Mouse (Mus musculus) forebrain, embryonic 11.5 days (tissue): Measurements from ENCODE around the gene Taz. TPM values are rescaled to one million over a fixed set of nuclear protein-coding genes. Genes with fewer than 3 reads are reported as not detected.

ENCODE experiments used
- ATAC-seq: fragments of 200-750 bp; cut with Nextera tagmentation; replicated peaks from 2 replicates; pipeline ENCODE4 v1.8.0; 2017; ENCODE audit warnings: moderate TSS enrichment; ENCODE audit not compliant: low FRiP score
- DNase-seq: peaks from one replicate; pipeline ENCODE4 v3.0.0-alpha.2; 2017; ENCODE audit warnings: low spot score
- H3K27ac ChIP-seq: fragments of 300-500 bp; sonication (generic); 2 replicates; pipeline ENCODE4 v1.5.1; 2014; ENCODE audit warnings: low read depth, low read length
- H3K27me3 ChIP-seq: fragments of 300-500 bp; sonication (generic); 2 replicates; pipeline ENCODE4 v1.6.1; 2014; ENCODE audit warnings: mild to moderate bottlenecking, low read length, mixed read lengths; ENCODE audit not compliant: control insufficient read depth, insufficient read depth
- H3K36me3 ChIP-seq: fragments of 300-500 bp; sonication (generic); 2 replicates; pipeline ENCODE4 v1.6.1; 2014; ENCODE audit warnings: mild to moderate bottlenecking, low read length, moderate library complexity, mixed read lengths; ENCODE audit not compliant: control insufficient read depth, insufficient read depth
- H3K4me1 ChIP-seq: fragments of 300-500 bp; sonication (generic); replicated peaks from 2 replicates; pipeline ENCODE4 v1.6.1; 2014; ENCODE audit warnings: low read length, mixed read lengths; ENCODE audit not compliant: control insufficient read depth, insufficient read depth
- H3K4me2 ChIP-seq: fragments of 300-500 bp; sonication (generic); 2 replicates; pipeline ENCODE4 v1.6.1; 2014; ENCODE audit warnings: low read depth, mild to moderate bottlenecking, low read length, moderate library complexity, mixed read lengths; ENCODE audit not compliant: severe bottlenecking
- H3K4me3 ChIP-seq: fragments of 300-500 bp; sonication (generic); 2 replicates; pipeline ENCODE4 v1.5.1; 2014; ENCODE audit warnings: low read depth, low read length
- H3K9ac ChIP-seq: fragments of 300-500 bp; sonication (generic); 2 replicates; pipeline ENCODE4 v1.6.1; 2014; ENCODE audit warnings: low read length
- H3K9me3 ChIP-seq: fragments of 300-500 bp; sonication (generic); 2 replicates; pipeline ENCODE4 v1.6.1; 2016; ENCODE audit warnings: low read length, mixed read lengths; ENCODE audit not compliant: control insufficient read depth
- WGBS: fragments of 180-500 bp; shearing (Covaris S2); extraction: QIAGEN DNeasy Blood & Tissue Kit; methylation state at CpG from one replicate; pipeline ENCODE4 v1.1.7; 2014; 5-methylcytosine and 5-hydroxymethylcytosine counted together
- polyA plus RNA-seq: library from polyadenylated mRNA; unstranded; fragments of >200 nt; fragmentation: Nextera tagmentation; extraction: Ambion mirVana; gene quantifications from 2 replicates; pipeline ENCODE4 v1.2.1, GENCODE M21; 2014

Gene Taz
- polyA plus RNA-seq, 1 experiment from 2014 or later, result 58.1 TPM

DNA sequence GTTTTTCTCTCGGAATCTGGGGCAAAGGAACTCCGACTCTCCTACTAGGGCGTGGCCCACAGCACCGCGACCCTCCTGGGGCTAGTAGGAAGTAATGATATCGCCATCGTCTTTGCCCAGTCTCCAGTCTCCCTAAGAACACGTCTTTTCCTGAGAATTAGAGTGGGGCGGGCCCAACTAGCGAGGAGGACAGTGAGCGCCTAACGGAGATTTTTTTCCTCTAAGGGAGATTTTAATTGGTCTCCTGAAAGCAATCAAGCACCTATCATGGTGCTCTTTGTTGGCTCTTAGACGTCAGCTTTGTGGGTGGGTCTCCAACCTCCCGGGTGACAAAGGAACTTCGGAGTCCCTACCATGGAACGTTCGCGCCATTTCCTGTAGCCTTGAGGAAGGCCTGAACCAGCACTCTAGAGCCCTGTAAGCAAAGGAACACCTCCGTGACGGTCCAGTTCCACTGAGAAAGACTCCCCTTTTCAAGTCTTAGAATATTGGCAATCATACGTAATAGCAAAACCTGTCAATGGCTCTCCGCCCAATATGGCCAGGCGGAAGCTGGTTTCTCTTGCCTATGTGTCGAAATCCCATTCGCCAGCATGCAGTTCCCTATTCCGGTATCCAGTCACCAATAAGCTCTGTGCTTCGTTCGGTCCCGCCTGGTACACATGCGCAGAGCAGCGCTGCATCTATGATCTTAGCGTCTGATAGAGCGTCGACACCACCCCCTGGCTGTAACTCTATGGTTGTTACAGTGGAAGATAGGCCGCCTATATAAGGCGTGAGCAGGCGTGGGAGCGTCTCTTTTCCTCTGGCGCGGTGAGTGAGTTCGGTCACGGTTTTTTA lies 11.4 kb upstream of the Taz start, which contains the start of gene Rpl10:
Gene Rpl10 (plus strand): TSS at position 751 of the 840 bp plus-strand sequence.
- no peaks in the 10 kb centered on the region for H3K27me3 ChIP-seq
- WGBS, result 19% methylated on average over 42 of the region's 42 CpGs
- H3K4me2 ChIP-seq, result peak within 1 kb of the TSS; percentile 58
- no peaks in the 10 kb centered on the region; the same call in 1 of the 2 replicates for H3K36me3 ChIP-seq
- DNase-seq, result peak; percentile 93
- peak within 1 kb of the TSS; percentile 72 for H3K9ac ChIP-seq
- H3K4me3 ChIP-seq, result peak within 1 kb of the TSS; percentile 42
- no peaks in the 10 kb centered on the region for H3K4me1 ChIP-seq
- peak within 1 kb of the TSS; percentile 95 for H3K27ac ChIP-seq
- H3K9me3 ChIP-seq, result no peaks in the 10 kb centered on the region
- peak; percentile 95 for ATAC-seq

DNA sequence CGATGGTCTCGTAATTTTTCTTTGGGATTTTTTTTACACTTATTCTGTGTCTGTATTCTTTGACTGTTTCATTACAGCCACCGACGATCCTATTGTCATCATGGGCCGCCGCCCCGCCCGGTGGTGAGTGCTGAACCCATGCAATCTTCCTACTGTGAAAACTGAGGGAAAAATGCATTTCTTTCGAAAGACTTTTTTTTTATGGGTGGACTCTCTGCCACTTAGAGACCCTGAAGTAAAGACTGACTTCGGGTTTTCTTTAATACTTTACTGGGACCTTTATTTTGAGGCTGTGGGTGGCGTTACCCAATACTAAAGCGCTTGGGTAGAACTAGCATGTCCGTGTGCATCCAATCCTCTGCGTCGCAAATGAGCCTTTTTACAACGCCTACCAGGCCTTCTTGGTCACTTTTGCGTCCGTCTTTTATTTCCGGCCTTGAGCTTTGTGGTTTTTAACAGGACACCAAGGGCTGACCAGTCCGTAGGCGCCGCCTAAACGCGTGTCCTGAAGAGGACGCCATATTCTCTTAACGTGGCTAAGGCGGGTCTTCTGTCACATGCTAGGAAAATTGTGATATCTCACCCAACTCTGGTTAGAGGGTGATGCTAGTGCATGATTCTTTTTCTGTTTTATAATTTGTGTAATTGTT lies 10.7 kb upstream of the Taz start:
- DNase-seq, result peak; percentile 67
- WGBS, result 14% methylated on average over 27 of the region's 27 CpGs

DNA sequence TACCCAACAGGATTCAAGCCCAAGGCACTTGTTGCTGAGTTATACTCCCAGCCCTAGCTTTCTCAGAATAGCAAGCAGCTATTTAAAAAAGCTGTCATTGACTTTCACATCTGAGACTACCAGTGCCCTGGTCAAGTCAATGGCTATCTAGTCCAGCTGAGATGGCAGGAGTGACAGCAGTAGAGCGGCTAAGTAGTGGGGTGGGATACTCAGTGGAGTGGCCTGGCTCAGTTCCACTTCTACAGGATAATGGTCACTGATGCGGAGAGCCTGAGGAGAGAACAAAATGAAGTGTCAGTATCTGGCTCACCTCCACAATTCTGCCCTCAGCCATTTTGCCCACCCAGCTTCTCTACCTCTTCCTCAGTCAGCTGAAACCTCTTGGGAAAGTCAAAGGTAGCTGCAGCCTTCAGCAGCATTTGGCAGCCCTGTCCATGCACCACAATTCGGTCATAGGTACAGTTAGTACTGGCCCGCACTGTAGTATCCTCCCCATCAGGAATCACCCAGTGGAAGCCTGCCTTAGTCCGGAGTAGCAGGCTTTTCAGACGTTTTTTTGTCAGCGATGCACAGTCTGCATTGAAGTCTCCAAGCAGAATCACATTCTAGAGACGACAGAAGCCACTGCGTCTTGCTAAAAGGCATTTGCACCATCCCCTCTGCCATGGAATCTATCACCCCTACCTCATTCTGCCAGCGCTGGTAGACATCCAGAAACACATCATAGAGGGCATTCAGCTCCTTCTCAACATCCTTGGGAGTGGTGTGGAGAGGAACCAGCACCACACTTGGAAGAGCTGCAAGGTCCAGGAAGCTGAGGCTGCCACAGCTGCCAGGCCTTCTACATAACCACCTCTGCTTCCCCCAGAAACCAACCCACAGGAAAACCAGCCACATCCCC lies 8.0 kb upstream of the Taz start:
- no peak overlapping the region for H3K4me3 ChIP-seq
- DNase-seq, result peak; percentile 51
- no peak overlapping the region for H3K27ac ChIP-seq
- ATAC-seq, result no peak
- no peaks in the 10 kb centered on the region for H3K4me1 ChIP-seq
- no peaks in the 10 kb centered on the region for H3K27me3 ChIP-seq
- WGBS, result 33% methylated on average over 10 of the region's 10 CpGs
- no peak overlapping the region for H3K4me2 ChIP-seq
- H3K36me3 ChIP-seq, result no peaks in the 10 kb centered on the region; the same call in 1 of the 2 replicates
- no peaks in the 10 kb centered on the region for H3K9me3 ChIP-seq
- H3K9ac ChIP-seq, result peak overlapping the region; percentile 12; the same call in 1 of the 2 replicates

More for the DNA sequence above, 10.7 kb upstream of the Taz start:
- Histone ChIP-seq H3K9ac (peak overlapping the region; percentile 72), H3K27ac (0 out of 2 replicates have a peak overlapping the region, but pooled peaks have one; percentile 37), H3K27me3 (no peaks in the 10 kb centered on the region), H3K4me2 (peak overlapping the region; percentile 58), H3K4me3 (peak overlapping the region; percentile 42), H3K36me3 (no peaks in the 10 kb centered on the region; the same call in 1 of the 2 replicates), H3K9me3 (no peaks in the 10 kb centered on the region), H3K4me1 (no peaks in the 10 kb centered on the region)
- no peak for ATAC-seq

DNA sequence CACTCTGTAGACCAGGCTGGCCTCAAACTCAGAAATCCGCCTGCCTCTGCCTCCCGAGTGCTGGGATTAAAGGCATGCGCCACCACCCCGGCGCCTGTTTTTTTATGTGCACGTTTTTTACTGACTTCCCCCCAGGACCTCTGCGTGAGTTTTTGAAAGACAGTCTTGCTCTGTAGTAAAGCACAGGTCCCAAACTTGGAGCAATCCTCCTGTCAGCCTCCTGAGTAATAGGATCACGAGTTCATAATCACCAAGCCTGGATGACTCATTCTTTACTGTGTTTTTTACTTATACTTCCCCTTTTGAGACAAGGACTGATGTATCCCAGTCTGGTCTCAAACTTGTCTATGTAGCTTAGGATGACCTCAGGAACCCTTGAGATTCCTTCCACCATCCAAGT lies 3.8 kb upstream of the Taz start:
- Histone ChIP-seq H3K4me2 (no peak overlapping the region), H3K36me3 (no peaks in the 10 kb centered on the region), H3K4me1 (no peaks in the 10 kb centered on the region), H3K9me3 (no peaks in the 10 kb centered on the region), H3K27ac (no peak overlapping the region), H3K4me3 (no peak overlapping the region), H3K9ac (no peak overlapping the region), H3K27me3 (no peaks in the 10 kb centered on the region)
- ATAC-seq, result no peak
- no peak for DNase-seq
- 73% methylated on average over 8 of the region's 8 CpGs for WGBS

DNA sequence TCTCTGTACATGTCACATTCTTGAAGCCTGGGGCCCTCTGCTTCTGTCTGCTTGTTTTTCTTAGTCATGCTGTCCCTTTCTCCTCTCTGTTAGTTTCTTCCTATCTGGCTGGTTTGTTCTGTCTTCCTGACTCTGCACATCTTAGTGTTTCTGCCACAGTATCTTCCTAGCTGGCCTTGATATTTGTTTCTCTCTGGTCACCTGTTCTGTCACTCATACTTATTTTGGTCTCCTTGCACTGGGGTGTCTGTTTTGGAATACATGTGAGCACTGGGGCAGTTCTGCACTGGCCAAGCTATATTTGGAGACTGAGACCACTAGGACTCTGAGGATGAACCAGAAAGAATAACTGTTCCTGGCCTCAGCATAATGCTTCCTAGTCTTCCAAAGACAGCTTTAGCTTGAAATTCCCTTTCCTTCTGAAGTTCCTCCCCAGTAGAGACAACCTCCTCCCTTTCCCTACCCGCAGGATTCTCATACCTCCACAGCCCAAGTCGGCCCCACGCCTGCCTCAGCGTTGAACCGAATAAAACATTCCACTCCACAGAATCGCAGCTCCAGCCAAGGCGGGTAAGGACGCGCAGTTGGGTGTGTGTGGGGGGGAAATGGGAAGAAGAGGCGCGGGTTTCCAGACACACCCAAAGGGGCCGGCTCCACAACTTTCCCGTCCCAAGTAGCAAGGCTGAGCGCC lies 526 bp upstream of the Taz start:
- Histone ChIP-seq H3K27ac (no peak overlapping the region), H3K36me3 (no peaks in the 10 kb centered on the region), H3K27me3 (no peaks in the 10 kb centered on the region), H3K4me3 (peak overlapping the region; percentile 49), H3K9ac (peak overlapping the region; percentile 68), H3K4me1 (peaks cover 4% of the 10 kb centered on the region; the same call in 1 of the 2 replicates), H3K9me3 (no peaks in the 10 kb centered on the region), H3K4me2 (peak overlapping the region; percentile 64)
- no peak for ATAC-seq
- no peak for DNase-seq
- 18% methylated on average over 14 of the region's 14 CpGs for WGBS

DNA sequence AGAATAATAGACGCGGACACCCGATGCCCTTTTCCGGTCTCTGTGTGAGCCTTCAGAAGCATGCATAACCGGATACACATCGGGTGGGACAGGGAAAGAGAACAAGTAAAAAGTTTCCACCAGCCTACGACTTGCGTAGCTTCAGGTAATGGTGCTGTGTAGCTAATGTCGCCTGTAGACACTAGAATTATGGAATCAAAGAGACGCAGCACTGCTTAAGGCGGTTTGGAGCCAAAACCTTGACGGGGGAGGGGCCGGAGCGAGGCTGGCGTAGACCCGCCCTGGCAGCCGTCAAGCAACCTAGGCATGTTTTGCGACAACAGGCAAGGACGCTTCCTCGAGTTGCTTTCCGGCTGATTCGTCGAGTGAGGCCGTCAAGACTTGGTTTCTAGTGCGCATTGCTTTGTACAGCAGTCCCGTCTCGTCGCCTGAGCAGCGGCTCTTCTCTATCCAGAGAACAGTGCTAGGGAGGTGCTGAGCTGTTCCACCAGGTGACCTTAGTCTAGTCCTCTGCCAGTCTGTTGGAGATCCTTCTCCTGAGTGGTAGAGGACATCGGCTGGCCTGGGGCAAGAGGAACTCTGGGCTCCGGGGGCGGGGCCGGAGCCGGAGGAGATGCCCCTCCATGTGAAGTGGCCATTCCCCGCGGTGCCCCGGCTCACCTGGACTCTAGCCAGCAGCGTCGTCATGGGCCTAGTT lies 831 bp downstream of the Taz start:
- WGBS, result 19% methylated on average over 39 of the region's 39 CpGs
- peak overlapping the region; percentile 64 for H3K4me2 ChIP-seq
- H3K36me3 ChIP-seq, result no peaks in the 10 kb centered on the region
- ATAC-seq, result peak; percentile 83
- H3K27me3 ChIP-seq, result no peaks in the 10 kb centered on the region
- H3K9me3 ChIP-seq, result no peaks in the 10 kb centered on the region
- peaks cover 4% of the 10 kb centered on the region; the same call in 1 of the 2 replicates for H3K4me1 ChIP-seq
- H3K27ac ChIP-seq, result no peak overlapping the region; the same call in 1 of the 2 replicates
- DNase-seq, result peak; percentile 85
- peak overlapping the region; percentile 49 for H3K4me3 ChIP-seq
- H3K9ac ChIP-seq, result peak overlapping the region; percentile 68

DNA sequence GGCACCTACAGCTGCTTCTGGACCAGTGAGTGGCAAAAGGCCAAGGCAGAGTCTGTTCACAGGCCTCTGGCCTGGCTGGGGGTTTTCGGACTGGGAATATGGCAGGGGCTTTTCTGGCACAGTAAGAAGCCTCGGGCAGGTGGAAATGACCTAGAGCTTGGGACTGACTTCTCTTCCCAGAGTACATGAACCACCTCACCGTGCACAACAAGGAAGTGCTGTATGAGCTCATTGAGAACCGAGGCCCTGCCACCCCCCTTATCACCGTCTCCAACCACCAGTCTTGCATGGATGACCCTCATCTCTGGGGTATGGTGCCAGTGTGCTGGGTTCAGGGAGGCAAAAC lies 1.4 kb downstream of the Taz start:
- no peaks in the 10 kb centered on the region for H3K36me3 ChIP-seq
- H3K27me3 ChIP-seq, result no peaks in the 10 kb centered on the region
- WGBS, result 45% methylated on average over 5 of the region's 5 CpGs
- ATAC-seq (0 out of 2 replicates have a peak, but pooled peaks have one; percentile 4), DNase-seq (no peak)
- H3K4me1 ChIP-seq, result peaks cover 4% of the 10 kb centered on the region; the same call in 1 of the 2 replicates
- H3K27ac ChIP-seq, result no peak overlapping the region
- H3K4me2 ChIP-seq, result peak overlapping the region; percentile 64
- H3K9ac ChIP-seq, result peak overlapping the region; percentile 68
- peak overlapping the region; percentile 49 for H3K4me3 ChIP-seq
- H3K9me3 ChIP-seq, result no peaks in the 10 kb centered on the region
